Mouse (Mus musculus): ENCODE data around the gene Fndc3b. TPM values are rescaled to one million over a fixed set of nuclear protein-coding genes. Genes with fewer than 3 reads are reported as not detected.
"Not testable (repeated sequence)": the region's sequence is repeated elsewhere in the genome, so short reads cannot be mapped to it uniquely, and the experiment has no call there.

Gene Fndc3b
- total RNA-seq, 2 experiments from 2014 or later: 13.9 to 18.5 TPM

DNA sequence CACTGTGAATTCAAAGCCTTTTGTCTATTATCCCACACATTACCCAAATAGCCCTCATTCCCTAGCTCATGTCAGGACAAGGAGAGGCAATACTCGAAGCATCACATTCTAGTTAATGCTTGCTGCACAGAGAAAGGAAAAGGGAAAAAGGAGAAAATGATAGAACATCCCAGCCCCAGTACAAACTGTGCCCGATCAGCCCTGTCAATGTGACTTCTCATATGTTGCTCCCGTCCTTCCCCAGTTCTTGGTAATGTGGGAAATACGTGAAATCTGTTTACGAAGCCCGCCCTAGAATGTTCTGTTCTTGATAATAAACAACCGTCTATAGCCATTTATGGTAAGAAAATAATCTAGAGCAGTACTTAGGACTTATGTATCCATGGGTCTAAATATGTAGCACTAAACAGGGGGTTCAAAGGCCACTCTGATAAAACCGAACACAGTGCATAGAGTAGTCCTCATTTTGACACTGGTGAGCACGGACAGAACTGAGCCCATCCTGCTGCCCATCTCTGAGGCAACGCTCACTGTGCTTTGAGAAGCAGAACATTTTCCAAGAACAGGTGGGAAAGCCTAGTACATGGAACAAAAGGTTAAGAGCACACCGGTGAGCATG, 286.9 kb downstream of the Fndc3b start:
- DNase-seq (ENCODE audit: low spot score): no peak

DNA sequence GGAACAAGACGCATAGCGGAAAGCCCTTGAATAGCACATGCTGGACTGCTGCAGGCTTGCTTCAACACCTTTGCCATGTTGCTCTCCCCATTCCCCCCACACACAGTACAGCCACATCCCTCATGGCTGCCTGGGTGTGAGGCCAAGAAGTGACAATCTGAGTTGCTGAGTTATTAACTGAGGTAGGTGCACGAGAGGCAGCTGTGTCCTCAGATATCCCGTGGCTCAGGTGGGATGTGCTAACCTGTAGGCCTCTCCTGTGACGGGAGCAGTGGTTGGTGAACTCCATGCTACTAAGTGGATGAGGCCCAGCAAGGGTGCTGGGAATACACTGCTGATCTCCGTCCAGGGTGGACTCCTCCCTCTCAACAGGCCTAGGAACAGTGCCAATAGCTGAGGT, 288.6 kb downstream of the Fndc3b start:
- no peak for DNase-seq (ENCODE audit: low spot score)

DNA sequence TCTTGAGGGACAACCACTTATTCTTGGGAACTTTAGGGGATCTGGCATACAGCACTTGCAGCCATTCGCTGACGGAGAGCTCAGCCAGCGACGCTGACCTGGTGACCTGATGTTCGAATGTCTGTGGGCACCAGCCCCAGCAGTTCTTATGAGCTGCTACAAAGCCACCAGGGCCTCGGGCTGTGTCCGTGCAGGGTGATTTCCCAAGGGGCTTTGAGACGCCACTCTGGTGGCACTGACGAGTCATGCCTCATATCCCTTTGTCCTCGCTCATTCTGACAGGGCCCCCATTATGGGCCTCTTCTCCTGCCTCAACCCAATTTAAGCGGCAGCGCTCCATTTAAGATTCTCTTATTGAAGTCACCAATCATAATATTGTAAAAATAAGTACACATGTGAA, 289.1 kb downstream of the Fndc3b start:
- no peak for DNase-seq (ENCODE audit: low spot score)

DNA sequence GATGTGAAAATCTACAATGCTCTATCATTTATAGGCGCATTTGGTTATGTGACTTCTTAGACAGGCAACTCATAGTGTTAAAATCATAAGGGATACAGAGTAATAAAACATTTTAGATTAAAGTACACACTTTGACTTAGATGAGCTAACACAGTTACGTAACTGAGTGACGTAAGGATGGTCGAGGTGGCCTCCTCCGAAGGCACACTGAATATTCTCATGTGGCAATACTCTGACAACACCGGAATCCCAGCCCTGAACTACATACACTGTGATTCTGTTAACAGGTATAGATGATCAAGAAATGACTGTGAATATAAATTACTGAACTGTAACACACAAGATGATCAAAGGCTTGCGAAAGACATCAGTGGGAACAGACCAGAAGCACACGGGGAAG, 292.5 kb downstream of the Fndc3b start:
- DNase-seq (ENCODE audit: low spot score): no peak

DNA sequence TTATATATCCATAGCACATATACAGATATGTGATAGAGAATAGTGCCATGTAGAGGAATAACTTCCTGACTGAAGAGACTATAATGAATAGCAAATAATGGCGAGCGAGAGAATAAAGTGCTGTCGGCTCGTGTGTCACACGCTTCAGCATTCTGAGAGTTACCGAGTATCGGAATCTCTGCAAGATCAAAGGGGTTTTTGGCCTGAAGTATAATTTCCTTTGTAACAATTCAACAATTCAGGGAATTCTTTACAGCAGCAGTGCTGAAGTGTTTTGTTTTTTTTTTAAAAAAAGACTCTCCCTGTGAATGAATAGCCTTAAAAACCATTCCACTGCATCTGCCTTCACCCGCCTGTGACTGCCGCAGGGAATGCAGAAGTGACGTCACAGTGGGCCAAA, 294.3 kb downstream of the Fndc3b start:
- DNase-seq (ENCODE audit: low spot score): no peak

DNA sequence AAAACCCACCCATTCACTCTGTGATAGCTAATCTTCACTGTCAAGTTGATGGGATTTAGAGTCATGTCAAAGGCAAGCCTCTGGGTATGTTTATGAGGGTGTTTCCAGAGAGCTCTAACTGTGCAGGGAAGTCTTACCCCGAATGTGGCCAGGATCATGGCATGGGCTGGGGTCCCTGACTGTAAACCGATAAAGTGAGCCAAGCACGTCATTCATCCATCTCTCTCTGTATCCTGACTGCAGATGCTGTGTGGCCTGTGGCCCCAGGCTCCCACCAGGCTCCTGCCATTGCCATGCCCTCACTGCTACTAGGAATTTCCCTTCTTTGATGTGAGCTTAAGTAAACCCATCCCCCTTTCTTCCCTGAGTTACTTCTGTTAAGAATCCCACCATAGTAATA, 297.5 kb downstream of the Fndc3b start:
- DNase-seq (ENCODE audit: low spot score): no peak

DNA sequence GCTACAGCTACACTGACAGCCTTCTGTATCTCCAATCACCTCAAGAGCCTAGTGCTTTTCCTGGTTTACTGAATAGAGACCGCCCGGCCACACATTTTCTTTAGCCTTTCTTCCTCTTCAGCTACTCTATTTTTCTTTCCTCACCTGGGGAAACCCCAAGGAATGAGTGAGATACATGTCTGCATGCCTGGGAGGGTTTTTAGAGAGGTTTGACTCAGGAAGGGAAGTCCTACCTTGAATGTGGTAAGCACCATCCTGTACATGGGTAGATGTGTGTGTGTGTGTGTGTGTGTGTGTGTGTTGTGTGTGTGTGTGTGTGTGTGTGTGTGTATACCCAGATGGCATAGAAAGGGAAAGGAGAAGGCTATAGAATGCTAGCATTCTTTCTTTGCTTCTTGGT, 299.8 kb downstream of the Fndc3b start:
- no peak for DNase-seq (ENCODE audit: low spot score)

DNA sequence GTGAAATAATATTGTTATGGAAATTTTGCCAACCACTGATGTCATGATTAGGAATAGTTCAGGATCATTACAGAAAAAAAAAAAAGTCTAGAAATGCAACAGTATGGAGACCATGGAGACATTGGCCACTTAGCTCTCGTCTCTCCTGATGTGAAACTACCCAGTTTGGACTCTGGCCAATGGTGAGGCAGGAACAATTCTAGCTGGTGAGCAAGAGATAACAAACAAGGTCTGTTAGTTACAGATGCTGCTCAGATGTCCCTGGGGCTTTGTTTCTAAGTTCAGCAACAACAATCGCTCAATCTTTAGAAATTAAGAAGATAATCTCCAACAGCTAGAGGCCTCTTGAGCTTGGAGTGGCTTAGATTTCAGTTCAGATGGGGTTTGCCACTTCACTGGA, 302.5 kb downstream of the Fndc3b start:
- no peak for DNase-seq (ENCODE audit: low spot score)

DNA sequence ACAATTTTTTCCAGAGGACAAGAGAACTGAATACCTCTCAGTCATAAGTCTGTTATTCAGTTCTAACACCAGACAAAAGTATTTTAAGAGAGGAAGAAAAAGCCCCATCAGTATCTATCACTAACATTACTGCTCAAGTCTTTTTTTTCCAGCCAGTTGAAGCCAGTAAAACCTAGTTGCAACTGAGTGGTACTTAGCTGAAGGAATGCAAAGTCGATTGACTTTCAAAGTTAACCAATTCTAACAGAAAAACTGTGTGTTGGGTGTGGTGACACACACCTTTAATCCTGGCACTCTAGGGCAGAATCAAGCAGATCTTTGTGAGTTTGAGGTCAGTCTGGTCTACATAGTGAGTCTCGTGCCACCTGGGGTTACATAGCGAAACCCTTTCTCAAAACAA, 304.7 kb downstream of the Fndc3b start:
- no peak for DNase-seq (ENCODE audit: low spot score)

DNA sequence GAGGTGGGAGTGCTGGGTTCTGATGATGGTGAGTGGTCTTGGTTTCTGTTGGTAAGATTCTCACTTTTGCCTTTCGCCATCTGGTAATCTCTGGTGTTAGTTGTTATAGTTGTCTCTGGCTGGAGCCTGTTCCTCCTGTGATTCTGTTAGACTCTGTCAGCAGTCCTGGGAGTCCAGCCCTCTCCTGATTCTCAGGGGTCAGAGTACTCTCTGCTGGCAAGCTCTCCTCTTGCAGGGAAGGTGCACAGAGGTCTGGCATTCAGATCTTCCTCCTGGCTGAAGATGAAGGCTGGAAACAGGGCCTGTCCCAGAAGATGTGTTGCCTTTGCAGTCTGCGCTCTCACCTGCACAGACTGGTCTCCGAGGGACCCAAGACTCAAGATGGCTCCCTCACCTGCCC, 310.1 kb downstream of the Fndc3b start:
- DNase-seq (ENCODE audit: low spot score): not testable (repeated sequence)

DNA sequence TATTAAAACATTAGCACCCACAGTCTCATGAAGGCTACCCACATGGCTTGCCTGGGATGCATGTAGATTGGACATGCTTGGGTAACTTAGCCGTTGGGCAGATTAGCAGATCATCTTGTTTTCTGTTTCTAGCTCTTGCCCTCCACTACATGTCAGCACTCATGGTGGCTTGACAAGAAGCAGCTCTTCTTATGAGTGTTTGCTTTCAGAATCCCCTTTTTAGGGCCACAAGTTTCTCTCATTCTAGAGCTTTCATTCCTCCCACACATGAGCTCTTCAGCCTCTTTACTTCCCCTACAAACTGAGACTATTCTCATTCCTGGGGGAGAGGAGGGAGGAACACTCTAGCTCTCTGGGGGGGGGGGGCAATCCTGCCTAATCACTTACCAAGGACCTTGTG, 321.2 kb downstream of the Fndc3b start:
- DNase-seq (ENCODE audit: low spot score): no peak

DNA sequence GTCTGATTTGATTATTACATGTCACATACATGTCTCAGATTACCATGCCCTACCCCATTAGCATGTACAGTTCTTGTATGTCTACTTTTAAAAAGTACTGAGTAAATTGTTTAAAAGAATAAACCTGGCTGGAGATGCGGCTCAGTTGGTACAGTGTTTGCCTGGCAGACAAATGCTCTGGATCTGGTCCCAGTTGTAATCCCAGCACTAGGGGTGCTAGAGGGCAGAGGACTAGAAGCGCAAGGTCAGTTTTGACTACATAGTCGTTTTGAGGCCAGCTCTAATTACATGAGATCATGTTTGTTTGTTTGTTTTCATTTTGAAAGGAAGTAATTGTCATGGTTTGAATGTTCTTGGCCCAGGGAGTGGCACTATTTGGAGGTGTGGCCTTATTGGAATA, 326.3 kb downstream of the Fndc3b start:
- DNase-seq (ENCODE audit: low spot score): no peak

DNA sequence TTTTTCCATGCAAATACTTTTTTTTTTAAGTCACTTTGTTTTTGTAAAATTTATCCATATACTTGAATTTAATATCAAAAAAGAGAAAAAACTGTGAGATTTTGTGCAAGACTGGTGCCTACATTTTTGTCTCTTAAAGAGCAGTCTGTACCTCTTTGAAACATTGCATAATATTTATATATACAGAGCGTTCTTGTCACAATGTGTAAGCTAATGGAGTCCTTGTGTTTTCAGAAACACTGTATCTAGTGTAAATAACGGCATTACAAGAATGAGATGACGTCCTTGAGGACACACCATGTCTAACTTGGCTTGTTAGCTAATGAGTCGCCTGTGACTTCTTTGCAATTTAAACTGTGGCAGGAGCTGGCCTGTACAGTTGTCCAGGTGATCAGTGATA, 333.2 kb downstream of the Fndc3b start:
- no peak for DNase-seq (ENCODE audit: low spot score)

DNA sequence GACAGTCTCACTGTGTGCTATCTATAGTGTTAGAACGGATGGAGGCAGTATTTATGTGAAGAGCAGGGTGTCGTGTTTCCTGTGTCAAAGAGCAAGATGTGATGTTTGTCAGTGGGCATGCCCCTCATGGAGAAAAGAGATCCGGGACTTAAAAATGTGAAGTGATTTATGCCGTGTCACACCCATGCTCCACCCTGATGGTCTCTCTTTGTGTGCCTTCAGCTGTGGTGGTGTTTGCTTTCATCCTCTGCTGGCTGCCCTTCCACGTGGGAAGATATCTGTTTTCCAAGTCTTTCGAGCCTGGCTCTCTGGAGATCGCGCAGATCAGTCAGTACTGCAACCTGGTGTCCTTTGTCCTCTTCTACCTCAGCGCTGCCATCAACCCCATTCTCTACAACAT, 336.7 kb downstream of the Fndc3b start:
- no peak for DNase-seq (ENCODE audit: low spot score)

DNA sequence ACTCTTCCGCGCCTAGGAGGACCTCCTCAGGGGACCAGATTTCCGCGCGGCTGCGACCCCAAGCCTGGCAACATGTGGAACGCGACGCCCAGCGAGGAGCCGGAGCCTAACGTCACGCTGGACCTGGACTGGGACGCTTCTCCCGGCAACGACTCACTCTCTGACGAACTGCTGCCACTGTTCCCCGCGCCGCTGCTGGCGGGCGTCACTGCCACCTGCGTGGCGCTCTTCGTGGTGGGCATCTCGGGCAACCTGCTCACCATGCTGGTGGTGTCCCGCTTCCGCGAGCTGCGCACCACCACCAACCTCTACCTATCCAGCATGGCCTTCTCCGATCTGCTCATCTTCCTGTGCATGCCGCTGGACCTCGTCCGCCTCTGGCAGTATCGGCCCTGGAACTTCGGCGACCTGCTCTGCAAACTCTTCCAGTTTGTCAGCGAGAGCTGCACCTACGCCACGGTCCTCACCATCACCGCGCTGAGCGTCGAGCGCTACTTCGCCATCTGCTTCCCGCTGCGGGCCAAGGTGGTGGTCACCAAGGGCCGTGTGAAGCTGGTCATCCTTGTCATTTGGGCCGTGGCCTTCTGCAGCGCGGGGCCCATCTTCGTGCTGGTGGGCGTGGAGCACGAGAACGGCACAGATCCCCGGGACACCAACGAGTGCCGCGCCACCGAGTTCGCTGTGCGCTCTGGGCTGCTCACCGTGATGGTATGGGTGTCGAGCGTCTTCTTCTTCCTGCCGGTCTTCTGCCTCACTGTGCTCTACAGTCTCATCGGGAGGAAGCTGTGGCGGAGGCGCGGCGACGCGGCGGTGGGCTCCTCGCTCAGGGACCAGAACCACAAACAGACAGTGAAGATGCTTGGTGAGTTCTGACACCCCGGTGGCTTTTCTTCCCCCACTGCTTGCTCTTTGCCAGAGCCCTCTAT, 339.1 kb downstream of the Fndc3b start:
- DNase-seq (ENCODE audit: low spot score): no peak

DNA sequence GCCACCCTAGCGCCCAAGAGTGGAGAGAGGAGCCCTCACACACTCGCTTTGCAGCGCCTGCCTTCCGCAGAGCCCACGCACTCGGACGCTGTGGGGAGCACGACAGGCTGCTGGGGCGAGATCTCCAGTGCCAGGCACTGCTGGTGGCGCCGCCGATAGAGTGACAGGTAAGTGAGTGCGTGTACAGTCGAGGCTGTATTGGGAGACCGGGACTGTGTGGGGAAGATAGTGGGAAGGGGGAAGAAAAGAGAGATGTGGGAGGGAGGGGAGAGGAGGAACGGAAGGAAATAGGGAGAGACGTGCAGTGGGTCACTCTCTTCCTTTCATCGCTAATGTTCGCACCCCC, 339.9 kb downstream of the Fndc3b start, which contains the start of gene Ghsr:
TSS of gene Ghsr (plus strand) at position 76 of the 346 bp plus-strand sequence.
- no peak for DNase-seq (ENCODE audit: low spot score)

DNA sequence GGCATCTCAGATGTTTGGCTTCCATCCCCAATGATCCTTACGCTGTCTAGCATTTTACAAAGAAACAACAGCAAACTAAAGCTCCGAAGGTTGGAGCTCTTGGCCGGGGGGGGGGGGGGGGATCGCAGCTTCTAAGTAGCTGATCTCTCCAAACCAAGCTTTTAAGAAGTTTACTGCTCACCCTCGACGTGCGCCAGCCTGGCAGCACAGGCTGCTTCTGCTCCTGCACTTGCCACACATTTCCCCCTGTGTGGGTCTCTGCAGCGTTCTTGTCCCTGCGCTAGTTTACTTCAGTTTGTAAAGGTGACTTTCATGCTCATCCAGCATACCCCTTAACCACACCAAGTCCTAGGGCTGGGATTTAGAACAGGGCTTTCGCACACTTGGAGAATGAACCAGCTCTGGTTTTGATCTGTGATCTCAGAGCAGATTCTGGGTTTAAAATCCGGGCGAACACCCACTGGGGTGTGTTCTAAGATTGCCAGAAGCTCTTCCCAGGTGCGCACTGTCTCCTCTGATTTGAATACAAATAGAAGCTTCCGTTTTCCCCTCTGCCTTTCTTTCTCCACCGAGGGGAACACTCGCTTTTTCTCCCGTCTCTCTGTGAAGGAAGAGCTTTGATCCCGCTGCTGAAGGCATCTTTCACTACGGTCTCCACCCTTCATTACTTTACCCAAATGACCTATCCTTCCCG, 340.4 kb downstream of the Fndc3b start:
- DNase-seq (ENCODE audit: low spot score): no peak

DNA sequence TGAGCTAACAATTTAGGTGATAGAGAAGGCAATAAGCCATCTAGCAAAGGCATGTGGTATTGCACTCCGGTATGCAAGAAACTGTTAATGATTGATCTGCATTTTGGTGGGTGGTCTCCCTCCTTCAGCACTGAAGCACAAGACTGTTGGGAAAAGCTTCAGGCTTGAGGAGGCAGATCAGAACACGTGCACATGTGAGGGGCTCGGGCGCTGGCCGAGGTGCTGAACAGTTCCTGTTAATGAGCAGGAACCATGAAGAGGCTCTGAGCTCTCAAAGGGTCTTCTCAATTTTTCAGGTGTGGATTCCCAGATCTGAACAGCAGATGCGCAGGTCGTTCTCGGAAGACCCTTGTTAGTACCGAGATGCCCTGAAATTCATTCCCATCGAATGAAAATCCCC, 341.0 kb downstream of the Fndc3b start:
- no peak for DNase-seq (ENCODE audit: low spot score)
